Mouse (Mus musculus): ENCODE measurements around the gene Plxna2. TPM values are rescaled to one million over a fixed set of nuclear protein-coding genes. Genes with fewer than 3 reads are reported as not detected.

Gene Plxna2
- total RNA-seq, 2 experiments from 2014 or later: 25.8 to 26.7 TPM

DNA sequence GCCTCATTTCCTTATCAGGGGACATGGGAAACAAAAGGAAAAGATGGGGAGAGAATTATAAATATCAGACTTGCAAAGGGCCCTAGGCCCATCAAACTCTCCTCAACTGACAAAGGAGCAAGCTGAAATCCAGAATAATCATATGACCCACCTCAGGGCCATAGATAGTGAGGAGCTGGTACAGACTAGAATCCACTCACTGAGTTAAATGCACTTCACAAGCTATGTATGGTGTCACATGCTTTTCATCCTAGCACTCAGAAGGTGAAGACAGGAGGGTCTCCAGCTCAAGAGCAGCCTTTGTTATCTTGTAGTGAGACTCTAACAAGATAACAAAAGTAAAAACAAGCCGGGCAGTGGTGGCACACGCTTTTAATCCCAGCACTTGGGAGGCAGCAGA, 169.6 kb downstream of the Plxna2 start:
- intact Hi-C loops (cut with DNase I): no loop called here
- no peak for DNase-seq (ENCODE audit: low spot score)

DNA sequence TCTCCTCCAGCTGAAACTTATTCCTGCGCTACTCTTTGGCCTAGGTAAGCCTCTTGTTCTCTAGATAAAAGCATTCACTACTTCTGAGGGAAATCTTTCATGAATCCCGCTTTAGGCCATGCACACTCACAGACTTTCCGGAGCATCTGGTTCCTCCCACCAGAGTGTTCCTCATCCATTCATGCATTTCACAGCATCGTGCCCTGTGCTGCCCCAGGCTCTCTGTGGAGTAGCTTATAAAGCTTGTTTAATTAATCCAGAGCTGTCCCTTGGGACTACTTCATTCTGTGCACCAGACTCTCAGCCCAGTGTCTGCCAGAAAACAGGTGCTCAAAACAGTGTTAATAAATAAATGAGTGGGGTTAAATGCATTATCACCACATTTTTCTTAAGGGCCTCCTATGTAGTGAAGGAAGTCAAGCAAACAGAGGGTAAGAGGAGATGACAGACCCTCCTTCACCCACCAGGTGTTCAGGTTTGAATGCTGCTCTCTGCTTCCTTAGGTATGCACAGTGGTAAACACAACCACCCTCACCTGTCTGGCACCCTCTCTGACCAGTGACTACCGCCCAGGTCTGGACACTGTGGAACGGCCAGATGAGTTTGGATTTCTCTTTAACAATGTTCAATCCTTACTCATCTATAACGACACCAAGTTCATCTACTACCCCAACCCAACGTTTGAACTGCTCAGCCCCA, 175.4 kb downstream of the Plxna2 start:
- intact Hi-C loops (cut with DNase I): no loop called here
- DNase-seq (ENCODE audit: low spot score): no peak

GRCm38 (mm10) chr1:194795316-194795715, 177.3 kb downstream of the Plxna2 start:
- intact Hi-C loops (cut with DNase I): no loop called here
- no peak for DNase-seq (ENCODE audit: low spot score)

DNA sequence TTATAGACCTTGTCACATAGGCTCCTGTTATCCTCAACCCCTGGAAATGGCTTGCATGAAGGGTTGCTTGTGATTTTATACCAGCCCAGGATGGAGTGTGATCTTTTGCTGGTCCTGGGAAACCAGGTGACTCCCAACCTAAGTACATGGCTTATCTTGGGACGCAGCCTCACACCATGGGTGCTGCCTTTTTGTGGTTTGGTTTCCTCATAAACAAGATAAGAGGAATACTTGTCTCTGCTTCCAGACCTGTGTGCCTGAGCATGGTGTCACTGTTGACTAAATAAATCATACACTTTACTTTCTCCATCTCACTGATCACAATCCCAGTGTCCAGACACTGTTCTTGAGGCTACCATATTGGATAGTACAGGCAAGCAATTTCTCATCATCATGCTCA, 179.8 kb downstream of the Plxna2 start:
- intact Hi-C loops (cut with DNase I): no loop called here
- DNase-seq (ENCODE audit: low spot score): no peak

DNA sequence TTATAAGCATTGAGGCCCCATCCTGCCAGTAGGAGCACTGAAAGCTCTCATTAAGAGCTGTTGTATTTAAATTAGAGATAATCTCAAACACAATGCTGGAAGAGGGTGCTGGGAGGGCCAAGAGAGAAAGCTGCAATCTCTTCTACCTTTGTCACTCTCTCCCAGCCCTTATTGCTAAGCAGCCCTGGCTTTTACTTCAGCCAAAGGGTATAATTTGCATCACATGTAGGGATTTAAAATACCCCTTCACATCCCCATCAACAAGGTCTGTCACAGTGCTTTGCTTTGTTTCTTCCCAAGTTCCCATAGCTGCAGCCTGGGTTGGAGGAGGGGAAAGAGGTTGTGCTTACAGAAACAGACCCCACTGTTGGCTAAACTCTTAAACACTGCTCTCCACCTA, 180.5 kb downstream of the Plxna2 start:
- DNase-seq (ENCODE audit: low spot score): no peak
- intact Hi-C loops (cut with DNase I): no loop called here

DNA sequence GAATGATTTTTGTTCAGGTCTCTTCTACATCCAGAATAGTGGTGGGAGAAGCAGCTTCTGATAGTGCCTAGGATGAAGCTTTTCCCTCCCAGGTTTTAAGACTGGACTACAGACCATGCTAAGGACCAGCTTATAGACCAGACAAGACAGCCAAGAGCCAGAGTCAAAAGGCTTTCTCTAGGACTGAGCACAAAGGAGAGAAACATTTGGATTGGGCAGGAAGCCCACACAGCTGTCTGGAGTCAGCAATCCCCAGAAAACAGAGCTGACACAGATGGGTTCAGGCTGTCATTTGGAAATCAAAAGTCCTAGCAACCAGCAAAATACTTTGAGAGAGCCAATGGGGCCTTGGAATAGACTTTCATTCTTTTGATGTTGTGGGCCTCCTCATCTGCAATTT, 190.2 kb downstream of the Plxna2 start:
- peak; percentile 27 for DNase-seq (ENCODE audit: low spot score)
- intact Hi-C loops (cut with DNase I): no loop called here

- no peak for DNase-seq (ENCODE audit: low spot score)
- intact Hi-C loops (cut with DNase I): no loop called here
Measured at GRCm38 (mm10) chr1:194808681-194809080, 190.7 kb downstream of the Plxna2 start.

- intact Hi-C loops (cut with DNase I): no loop called here
- no peak for DNase-seq (ENCODE audit: low spot score)
Measured at GRCm38 (mm10) chr1:194809600-194809999, 191.6 kb downstream of the Plxna2 start.

DNA sequence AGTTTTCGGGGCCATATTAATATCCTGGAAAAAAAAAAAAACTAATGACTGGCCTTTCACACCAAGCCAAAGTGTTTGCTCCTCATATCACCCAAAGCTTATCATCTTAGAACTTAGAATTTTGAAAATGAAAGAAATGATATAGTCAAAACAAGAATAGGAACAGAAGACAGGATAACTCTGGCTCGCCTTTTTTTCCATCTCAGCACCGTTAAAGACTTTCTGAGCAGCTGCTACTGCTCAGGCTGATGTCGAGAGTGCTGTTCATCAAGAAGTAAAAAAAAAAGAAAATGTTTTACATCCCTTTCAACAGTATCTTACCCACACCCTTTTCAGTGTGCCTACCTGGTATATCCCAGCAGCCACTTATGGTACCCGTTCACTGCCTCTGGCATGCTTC, 196.2 kb downstream of the Plxna2 start:
- DNase-seq (ENCODE audit: low spot score): no peak
- intact Hi-C loops (cut with DNase I): no loop called here

DNA sequence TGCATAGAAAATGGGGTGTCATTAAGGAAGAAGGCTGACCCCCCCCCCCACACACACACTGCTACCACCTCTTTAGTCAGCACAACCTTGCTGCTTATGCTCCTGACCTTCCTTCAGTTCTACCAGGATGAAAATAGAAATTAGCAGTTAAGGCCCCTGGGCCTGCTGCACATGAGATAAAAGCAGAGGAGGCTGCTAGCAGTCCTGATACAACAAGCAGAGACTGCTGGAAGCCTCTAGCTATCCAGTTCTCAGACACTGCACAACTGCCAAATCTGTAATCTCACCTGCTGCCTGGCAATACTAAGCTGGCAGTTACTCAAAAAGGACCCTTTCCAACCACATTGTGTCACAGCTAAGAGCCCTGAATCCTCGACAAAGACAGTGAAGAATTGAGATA, 197.5 kb downstream of the Plxna2 start:
- no peak for DNase-seq (ENCODE audit: low spot score)
- intact Hi-C loops (cut with DNase I): loop anchor here (5.0 kb wide), 1 partner anchor 63 kb away; no protein-coding TSS in a partner anchor

DNA sequence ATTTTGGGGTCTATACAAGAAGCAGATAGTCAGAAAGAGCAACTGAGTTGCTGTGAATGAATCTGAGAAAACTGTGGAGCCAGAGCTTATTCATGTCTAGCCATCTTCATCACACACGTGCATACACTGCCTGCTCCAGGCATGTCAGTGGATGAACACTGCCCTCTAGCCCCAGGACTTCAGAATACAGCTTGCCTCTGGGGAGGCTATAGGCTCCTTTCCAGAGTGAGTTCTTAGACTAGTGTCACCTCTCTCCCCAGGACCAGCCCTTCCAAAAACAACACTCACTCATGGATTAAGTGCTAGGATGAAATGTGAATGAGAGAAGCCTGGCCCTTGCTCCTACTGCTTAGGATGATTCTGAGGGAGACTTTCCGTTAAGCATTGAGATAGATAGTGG, 198.9 kb downstream of the Plxna2 start:
- peak; percentile 64 for DNase-seq (ENCODE audit: low spot score)
- intact Hi-C loops (cut with DNase I): loop anchor here (2.0 to 5.0 kb wide), 2 partner anchors 65 to 198 kb away; partner anchors contain the start of gene Plxna2

DNA sequence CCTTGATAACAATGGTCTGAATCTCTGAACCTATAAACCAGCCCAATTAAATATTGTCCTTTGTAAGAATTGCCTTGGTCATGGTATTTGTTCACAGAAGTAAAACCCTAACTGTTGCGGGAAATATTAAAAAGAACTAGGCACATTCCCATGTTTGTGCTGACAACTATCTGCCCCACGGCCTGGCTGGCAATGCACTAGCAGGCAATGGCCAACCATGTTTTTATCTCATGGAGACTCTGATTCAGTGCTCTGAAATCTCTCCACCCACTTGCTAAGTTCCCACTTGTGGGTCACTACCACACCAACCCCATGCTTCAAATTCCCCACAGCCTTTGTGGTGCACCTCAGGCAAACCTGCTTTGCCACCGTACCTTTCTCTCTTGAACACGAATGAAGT, 202.9 kb downstream of the Plxna2 start:
- no peak for DNase-seq (ENCODE audit: low spot score)
- intact Hi-C loops (cut with DNase I): no loop called here

- intact Hi-C loops (cut with DNase I): no loop called here
- DNase-seq (ENCODE audit: low spot score): no peak
Measured at GRCm38 (mm10) chr1:194821721-194822120, 203.7 kb downstream of the Plxna2 start.

DNA sequence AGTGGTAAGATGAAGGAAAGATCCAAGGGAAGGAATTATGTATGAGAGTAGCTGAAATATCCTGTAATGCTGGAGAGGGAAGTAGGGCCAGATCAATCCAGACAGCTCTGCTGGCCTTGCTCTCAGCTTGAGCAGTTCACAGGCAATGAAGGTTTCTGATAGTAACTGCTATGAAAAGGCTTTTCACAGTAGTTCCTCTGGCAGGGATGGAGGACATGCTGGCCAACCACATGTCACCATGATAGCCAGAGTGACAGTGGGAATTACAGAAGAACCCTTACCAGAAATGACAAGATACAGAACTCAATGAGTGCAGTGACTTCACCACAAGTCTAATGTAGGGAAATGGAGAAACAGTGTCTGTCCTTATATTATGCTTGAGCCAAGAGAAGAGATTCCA, 210.3 kb downstream of the Plxna2 start:
- no peak for DNase-seq (ENCODE audit: low spot score)
- intact Hi-C loops (cut with DNase I): no loop called here

- intact Hi-C loops (cut with DNase I): no loop called here
- DNase-seq (ENCODE audit: low spot score): no peak
Measured at GRCm38 (mm10) chr1:194835238-194835637, 217.2 kb downstream of the Plxna2 start.

- DNase-seq (ENCODE audit: low spot score): no peak
- intact Hi-C loops (cut with DNase I): no loop called here
Measured at GRCm38 (mm10) chr1:194836182-194836581, 218.2 kb downstream of the Plxna2 start.

GRCm38 (mm10) chr1:194836671-194837070, 218.7 kb downstream of the Plxna2 start:
- no peak for DNase-seq (ENCODE audit: low spot score)
- intact Hi-C loops (cut with DNase I): no loop called here

- intact Hi-C loops (cut with DNase I): loop anchor here (1.0 to 2.0 kb wide), 2 partner anchors 40 to 123 kb away; no protein-coding TSS in a partner anchor
- no peak for DNase-seq (ENCODE audit: low spot score)
Measured at GRCm38 (mm10) chr1:194839230-194839910, 221.4 kb downstream of the Plxna2 start.

GRCm38 (mm10) chr1:194843020-194843419, 225.0 kb downstream of the Plxna2 start:
- DNase-seq (ENCODE audit: low spot score): no peak
- intact Hi-C loops (cut with DNase I): no loop called here

GRCm38 (mm10) chr1:194847014-194847413, 229.0 kb downstream of the Plxna2 start:
- intact Hi-C loops (cut with DNase I): no loop called here
- DNase-seq (ENCODE audit: low spot score): no peak

DNA sequence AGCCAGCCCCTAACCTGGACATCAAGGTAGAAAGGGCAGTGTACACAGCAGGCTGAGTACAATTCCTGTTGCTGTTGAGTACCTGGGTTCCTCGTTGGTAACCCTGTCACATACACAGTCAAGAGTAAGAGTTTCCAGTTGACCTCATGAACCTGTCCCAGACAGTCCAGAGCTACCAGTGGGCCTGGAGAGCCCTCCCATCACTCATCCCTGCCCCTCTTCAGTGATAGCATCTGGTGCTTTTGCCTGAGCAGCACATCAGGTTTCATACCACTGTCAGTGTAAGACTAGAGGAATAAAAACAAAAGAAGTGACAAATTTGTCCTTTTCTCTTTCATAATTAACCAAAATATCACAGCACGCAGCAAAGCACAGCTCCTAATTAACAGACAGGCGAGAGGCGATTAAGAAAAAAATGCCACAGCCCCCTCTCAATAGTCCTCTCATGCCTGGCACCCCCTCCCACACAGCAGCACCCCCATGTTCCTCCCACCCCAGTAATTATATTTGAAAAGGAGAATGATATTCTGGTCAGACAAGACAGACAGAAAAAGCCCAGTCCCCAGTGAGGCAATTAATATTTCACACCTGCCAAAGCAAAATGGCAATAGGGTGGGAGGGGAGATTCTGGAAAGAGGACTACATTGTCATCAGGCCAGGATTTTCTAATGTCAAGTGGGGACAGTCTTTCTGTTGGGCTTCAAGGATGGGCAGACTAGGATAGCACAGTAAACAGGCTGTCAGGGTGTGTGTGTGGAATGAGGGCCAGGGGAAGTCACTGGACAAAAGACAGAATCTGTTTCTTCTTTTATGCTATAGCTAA, 233.4 kb downstream of the Plxna2 start:
- intact Hi-C loops (cut with DNase I): no loop called here
- no peak for DNase-seq (ENCODE audit: low spot score)

Measured in heart, postnatal 25 days (tissue).